Comparison of ENCODE assay signal across 26 mouse cellular contexts in the genomic region with DNA sequence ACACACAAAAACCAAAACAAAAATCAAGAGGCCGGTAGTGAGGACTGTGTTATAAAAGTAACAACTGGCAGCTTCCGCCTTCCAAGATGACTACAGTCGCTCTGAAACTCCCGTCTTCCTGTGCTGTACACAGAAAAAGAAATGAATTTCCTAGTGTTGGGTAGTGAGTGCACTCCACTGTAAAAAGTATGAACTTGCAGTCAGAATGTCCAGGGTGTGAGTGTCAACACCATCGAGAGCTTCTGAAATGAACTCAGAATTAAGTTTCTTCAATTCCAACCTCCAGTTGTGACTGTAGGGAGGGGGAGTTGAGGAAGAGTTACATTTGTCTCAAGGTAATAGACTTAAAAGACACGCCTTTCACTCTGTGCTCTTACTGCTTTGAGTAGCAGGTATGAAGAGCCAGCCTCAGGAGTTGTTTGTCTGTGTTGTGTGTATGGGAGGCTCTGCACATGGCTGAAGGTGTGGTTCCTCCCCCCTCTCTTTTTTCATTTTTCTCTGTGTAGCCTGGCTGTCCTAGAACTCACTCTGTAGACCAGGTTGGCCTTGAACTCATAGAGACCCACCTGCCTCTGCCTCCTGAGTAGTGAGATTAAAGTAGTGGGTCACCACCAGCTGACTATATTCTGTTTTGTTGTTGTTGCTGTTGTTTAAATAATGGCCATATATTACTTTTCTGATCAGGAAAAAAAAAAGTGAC. TPM values are rescaled to one million over a fixed set of nuclear protein-coding genes. Genes with fewer than 3 reads are reported as not detected.
A peak's percentile ranks its signal among the peaks of the same experiment; 100 is the strongest.
DNase-seq lines count a peak whose midpoint lies in the region; ATAC-seq and TF ChIP-seq lines count a peak whose summit lies in the region.
"Had no signal": no experiment of that assay in that cellular context is flagged by ENCODE, and none has a peak within 500 bp of the region (broad histone marks: within the 10 kb centered on the region; RNA-seq: fewer than 3 reads in every experiment).

No protein-coding gene starts in this region.

- no peak overlapping the region for H3K9ac ChIP-seq in midbrain, postnatal 0 days (replicated peaks; ENCODE audit: low read length, poor library complexity, severe bottlenecking)
- H3K9ac ChIP-seq: embryonic facial prominence, embryonic 13.5 days; forebrain, embryonic 12.5 days; hindbrain, embryonic 12.5 days; intestine, embryonic 15.5 days had no signal

- H3K9me3 ChIP-seq in midbrain, postnatal 0 days (ENCODE audit: low read length) = no peaks in the 10 kb centered on the region
- H3K9me3 ChIP-seq: embryonic facial prominence, embryonic 13.5 days; forebrain, embryonic 12.5 days; heart, embryonic 10.5 days; hindbrain, embryonic 12.5 days; intestine, embryonic 15.5 days had no signal

- H3K36me3 ChIP-seq in thymus, adult 2 months (ENCODE audit: control insufficient read depth, insufficient read depth, low read length) = no peaks in the 10 kb centered on the region
- no peaks in the 10 kb centered on the region for H3K36me3 ChIP-seq in midbrain, postnatal 0 days (ENCODE audit: insufficient read depth, low read length)
- H3K36me3 ChIP-seq: embryonic facial prominence, embryonic 13.5 days; forebrain, embryonic 12.5 days; heart, embryonic 10.5 days; hindbrain, embryonic 12.5 days; intestine, embryonic 15.5 days had no signal

- H3K27ac ChIP-seq in thymus, adult 2 months (ENCODE audit: control insufficient read depth, insufficient read depth, low read length) = peak overlapping the region; percentile 56; the same call in 1 of the 2 replicates
- H3K27ac ChIP-seq in midbrain, postnatal 0 days (ENCODE audit: low read depth, low read length) = no peak overlapping the region
- H3K27ac ChIP-seq: embryonic facial prominence, embryonic 13.5 days; forebrain, embryonic 12.5 days; heart, embryonic 10.5 days; hindbrain, embryonic 12.5 days; intestine, embryonic 15.5 days had no signal

- no peak for DNase-seq in thymus, adult 2 months
- DNase-seq in thymus, postnatal 36 days = no peak
- DNase-seq in T-cell, adult 2 months (ENCODE audit: low spot score) = peak; percentile 46
- no peak for DNase-seq in layer of hippocampus, postnatal 10 days (ENCODE audit: low spot score in 2 of 2)
- DNase-seq in midbrain, postnatal 0 days (ENCODE audit: low spot score) = no peak
- DNase-seq in layer of hippocampus, adult 9-11 months = no peak
- no peak for DNase-seq in yolk sac, embryonic 10.5 days (ENCODE audit: low spot score)
- DNase-seq: adrenal gland, adult 8-10 months; cerebellum, adult 11-12 months; cerebellum, adult 9-10 months; cerebellum, postnatal 36 days; gastrocnemius, postnatal 14 days; heart, postnatal 10 days; heart, postnatal 4 days had no signal

- no peak for TF ChIP-seq CTCF in thymus, adult 2 months (IDR thresholded peaks at IDR 0.05; ENCODE audit: borderline replicate concordance, control insufficient read depth, extremely low read depth, insufficient read depth, low read length, poor library complexity)
- no peak for TF ChIP-seq CTCF in midbrain, postnatal 0 days (IDR thresholded peaks at IDR 0.05)

- TF ChIP-seq POLR2A in thymus, adult 2 months (IDR thresholded peaks at IDR 0.05; ENCODE audit: control insufficient read depth, extremely low read depth, insufficient read depth, low read length, poor library complexity) = no peak

- H3K27me3 ChIP-seq in thymus, adult 2 months (ENCODE audit: control insufficient read depth, insufficient read depth, low read length) = no peaks in the 10 kb centered on the region
- H3K27me3 ChIP-seq in midbrain, postnatal 0 days (ENCODE audit: insufficient read depth, low read length) = no peaks in the 10 kb centered on the region
- H3K27me3 ChIP-seq: embryonic facial prominence, embryonic 13.5 days; forebrain, embryonic 12.5 days; hindbrain, embryonic 12.5 days; intestine, embryonic 15.5 days; Patski had no signal

- H3K4me3 ChIP-seq in thymus, adult 2 months (ENCODE audit: control insufficient read depth, insufficient read depth, low read length) = no peak overlapping the region
- H3K4me3 ChIP-seq in midbrain, postnatal 0 days (ENCODE audit: low read depth, low read length) = no peak overlapping the region
- H3K4me3 ChIP-seq: embryonic facial prominence, embryonic 13.5 days; forebrain, embryonic 12.5 days; heart, embryonic 10.5 days; hindbrain, embryonic 12.5 days; intestine, embryonic 15.5 days had no signal

- WGBS in thymus, adult 2 months = 76% methylated on average over 6 of the region's 6 CpGs
- 97% methylated on average over 6 of the region's 6 CpGs for WGBS in midbrain, postnatal 0 days

- ATAC-seq in inflammation-experienced regulatory T-cells, adult 6 months = peak; percentile 29
- ATAC-seq in midbrain, postnatal 0 days (ENCODE audit: low FRiP score) = no peak
- ATAC-seq: forebrain, embryonic 16.5 days; hindbrain, embryonic 16.5 days; intestine, embryonic 15.5 days; Patski had no signal

- no peak overlapping the region for H3K4me2 ChIP-seq in midbrain, postnatal 0 days (ENCODE audit: low read depth, low read length, poor library complexity, severe bottlenecking)
- H3K4me2 ChIP-seq: embryonic facial prominence, embryonic 13.5 days; forebrain, embryonic 12.5 days; hindbrain, embryonic 12.5 days; intestine, embryonic 15.5 days had no signal

- peaks cover 26% of the 10 kb centered on the region for H3K4me1 ChIP-seq in thymus, adult 2 months (replicated peaks; ENCODE audit: control insufficient read depth, insufficient read depth, low read length)
- H3K4me1 ChIP-seq in midbrain, postnatal 0 days (ENCODE audit: insufficient read depth, low read length) = no peaks in the 10 kb centered on the region
- H3K4me1 ChIP-seq: forebrain, embryonic 12.5 days; heart, embryonic 10.5 days; hindbrain, embryonic 12.5 days; intestine, embryonic 15.5 days had no signal

RNA-seq across cellular contexts. Expression of a gene that starts 10.7 kb away (rescaled TPM):
- 0.26 and 0.33 TPM in 2 replicates for polyA plus RNA-seq in thymus, adult 2 months (2012; rRNA removed)
- 1 to 10 TPM; 1.4 to 6.8 (median 2.4) TPM for polyA plus RNA-seq in inflammation-experienced regulatory T-cells, adult 6 months (2017; shearing (Covaris generic))
- under 1 TPM in 1 of 2 experiments, not detected in 1; 0.56 TPM for total RNA-seq in layer of hippocampus, postnatal 10 days (2021)
- not detected in 2 replicates for total RNA-seq in midbrain, postnatal 0 days (2014; rRNA removed)
- polyA plus RNA-seq in midbrain, postnatal 0 days (2015; fragmentation: Nextera tagmentation; extraction: Ambion mirVana) = not detected in 2 replicates
- total RNA-seq: adrenal gland, adult 8-10 months; adrenal gland, postnatal 4 days; gastrocnemius, adult 18-20 months; gastrocnemius, postnatal 14 days; heart, postnatal 10 days; heart, postnatal 4 days had no signal
- polyA plus RNA-seq: embryonic facial prominence, embryonic 13.5 days; forebrain, embryonic 12.5 days; forebrain, embryonic 16.5 days; heart, embryonic 10.5 days; heart, embryonic 14.5 days; hindbrain, embryonic 12.5 days; hindbrain, embryonic 16.5 days; intestine, embryonic 15.5 days had no signal

RNA-seq across cellular contexts. Expression of a gene that starts 43.9 kb away (rescaled TPM):
- 180 and 194 TPM in 2 replicates for polyA plus RNA-seq in thymus, adult 2 months (2012; rRNA removed)
- polyA plus RNA-seq in inflammation-experienced regulatory T-cells, adult 6 months (2017; shearing (Covaris generic)) = 100 to 1,000 TPM in 2 of 3 experiments, 10 to 100 TPM in 1; 98.6 to 115 (median 115) TPM
- 100 to 1,000 TPM; 143 to 145 TPM for total RNA-seq in layer of hippocampus, postnatal 10 days (2021)
- total RNA-seq in midbrain, postnatal 0 days (2014; rRNA removed) = 122 and 143 TPM in 2 replicates
- polyA plus RNA-seq in midbrain, postnatal 0 days (2015; fragmentation: Nextera tagmentation; extraction: Ambion mirVana) = 29.5 and 43.4 TPM in 2 replicates
